Mouse (Mus musculus) cerebellum, adult (tissue): ENCODE data around the gene Gfpt2.
"Not testable (repeated sequence)": the region's sequence is repeated elsewhere in the genome, so short reads cannot be mapped to it uniquely, and the experiment has no call there.

Experiments used
- ATAC-seq: cut with Nextera tagmentation; 2 replicates; pipeline ENCODE4 v1.9.2; 2017; ENCODE audit warnings: mild to moderate bottlenecking, moderate library complexity, mixed read lengths; ENCODE audit not compliant: insufficient number of reproducible peaks, low FRiP score, low TSS enrichment

The Gfpt2 gene

DNA sequence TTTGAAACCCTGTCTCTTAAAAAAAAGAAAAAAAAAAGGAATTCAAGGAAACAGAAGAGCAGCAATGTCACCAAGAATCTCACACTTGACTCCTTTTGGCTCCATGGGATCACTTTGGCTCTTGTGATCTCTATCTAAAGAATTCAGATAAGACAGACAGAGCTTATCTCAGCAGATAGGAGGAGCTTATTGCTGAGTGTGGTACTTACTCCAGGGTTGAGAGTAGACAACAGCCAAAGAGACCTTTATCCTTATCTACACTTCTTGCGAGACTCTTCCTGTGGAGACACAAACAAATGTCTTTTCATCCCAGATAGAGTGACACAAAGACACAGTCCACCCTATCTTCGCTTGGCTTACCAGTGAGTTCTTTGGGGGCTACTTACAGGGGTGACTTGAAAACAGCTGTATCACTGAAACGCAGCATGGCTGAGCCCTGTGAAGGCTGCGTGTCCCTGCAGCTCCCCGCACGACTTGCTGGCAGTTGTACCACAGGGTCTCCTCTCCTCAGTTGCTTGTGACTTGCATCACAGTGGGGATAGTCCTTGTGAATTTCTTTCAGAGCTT is 12.1 kb upstream of the Gfpt2 start:
- no peak for ATAC-seq

DNA sequence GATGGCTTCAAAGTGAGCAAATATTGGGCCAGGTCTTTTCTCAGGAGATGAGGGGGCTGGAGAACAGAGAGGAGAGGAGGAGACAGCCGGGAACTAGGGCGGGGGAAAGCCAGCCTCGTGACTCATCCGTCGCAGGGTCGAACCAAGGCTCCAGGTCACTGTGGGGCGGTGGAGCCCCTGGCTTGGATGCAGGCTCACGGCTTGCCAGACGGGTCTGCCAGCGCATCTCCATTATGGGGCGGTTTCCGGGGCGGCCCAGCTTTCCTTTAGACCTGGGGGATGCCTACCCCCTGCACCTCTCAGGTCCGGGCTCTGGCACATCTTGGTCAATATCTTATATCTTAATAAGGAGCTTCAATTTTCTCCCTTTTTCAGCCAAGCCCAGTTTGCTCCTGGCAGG is 847 bp upstream of the Gfpt2 start:
- ATAC-seq = no peak

DNA sequence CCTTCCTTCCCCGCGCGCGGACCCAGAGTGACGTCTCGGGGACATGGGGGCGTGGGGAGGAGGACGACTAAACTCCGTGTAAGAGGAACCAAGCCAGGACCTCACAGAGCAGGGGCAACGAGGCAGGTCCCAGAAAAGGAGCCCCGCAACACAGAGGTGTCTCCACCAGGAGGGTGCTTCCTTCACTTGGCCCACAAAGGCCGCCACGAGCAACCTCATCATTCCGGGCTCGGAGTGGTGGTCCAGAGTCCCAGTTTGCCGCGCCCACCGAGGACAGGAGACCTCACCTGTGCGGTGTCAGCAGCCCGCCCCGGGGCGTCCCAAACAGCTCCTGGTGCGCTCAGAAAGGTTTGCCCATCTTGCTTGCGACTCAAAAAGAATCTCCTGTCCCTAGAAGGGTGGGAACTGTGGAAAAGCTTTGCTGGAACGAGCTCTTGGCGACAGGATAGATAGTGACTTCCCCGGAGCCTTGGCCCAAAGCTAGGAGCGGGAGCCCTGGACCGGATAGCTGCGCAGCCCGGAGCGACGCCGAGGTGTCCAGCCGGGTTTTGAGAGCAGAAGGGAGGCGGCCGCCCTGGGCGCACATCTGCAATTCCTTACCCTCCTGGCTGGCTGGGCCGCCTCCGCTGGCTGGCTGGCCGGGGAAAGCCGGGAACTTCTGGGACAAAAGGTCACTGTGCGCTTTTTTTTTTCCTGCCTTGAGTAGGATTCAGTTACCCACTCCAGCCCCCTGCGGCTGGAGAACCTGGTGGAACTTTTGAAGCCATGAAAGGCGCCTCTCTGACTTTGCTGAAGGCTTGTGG is 565 bp downstream of the Gfpt2 start:
- no peak for ATAC-seq

DNA sequence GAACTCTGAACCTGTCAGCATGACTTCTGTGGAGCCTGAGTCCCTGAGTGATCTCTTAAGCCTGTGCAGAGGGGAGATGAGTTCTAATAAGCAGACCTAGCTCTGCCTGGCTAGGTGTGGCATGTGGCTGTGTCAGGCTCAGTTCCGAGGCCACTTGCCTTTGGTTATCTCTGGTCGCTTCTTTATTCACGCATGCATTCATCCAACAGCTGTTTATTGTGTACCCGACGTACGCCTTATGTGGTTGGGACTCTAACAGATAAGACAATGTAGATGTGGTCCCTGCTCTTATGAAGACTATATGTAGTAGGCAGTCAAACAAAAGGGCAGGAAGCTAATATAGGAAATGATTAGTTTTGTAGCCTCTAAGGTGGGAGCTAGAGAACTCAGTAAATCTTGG is 5.0 kb downstream of the Gfpt2 start:
- no peak for ATAC-seq

DNA sequence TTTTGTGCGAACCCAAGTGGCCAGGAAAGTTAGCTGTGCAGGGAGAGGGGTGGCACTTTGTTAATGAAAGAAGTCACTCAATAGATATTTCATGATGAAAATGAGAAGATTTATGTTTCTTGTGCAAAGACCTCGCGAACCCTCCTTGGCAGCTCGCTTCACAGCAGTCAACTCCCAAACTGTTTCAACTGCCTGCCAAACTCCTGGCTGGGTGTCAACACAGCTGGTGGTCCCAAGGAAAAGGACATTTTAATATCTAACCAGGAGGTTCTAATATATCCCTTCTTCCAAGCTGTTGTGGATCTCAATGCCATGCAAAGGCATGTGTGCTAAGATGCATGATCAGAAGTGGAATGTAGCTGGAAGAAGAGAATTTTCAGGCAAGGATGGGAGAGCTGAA is 7.5 kb downstream of the Gfpt2 start:
- ATAC-seq = no peak

DNA sequence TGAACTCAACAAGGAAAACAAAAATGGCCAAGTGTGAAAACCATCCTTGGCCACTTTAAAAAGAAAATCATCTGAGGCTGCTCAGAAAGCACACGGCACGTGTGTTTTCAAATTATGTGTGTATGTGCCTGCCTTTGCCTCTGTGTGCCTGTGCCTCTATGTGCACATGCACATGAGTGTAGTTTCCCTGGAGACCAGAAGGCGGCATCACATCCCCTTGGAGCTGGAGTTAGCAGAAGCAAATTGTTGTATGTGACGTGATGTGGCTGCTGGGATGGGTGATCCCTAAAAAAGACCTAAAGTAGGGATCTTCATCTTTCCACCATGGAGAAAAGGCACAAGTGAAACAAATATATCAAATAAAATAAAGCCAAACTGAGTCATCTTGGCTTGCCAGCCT is 9.8 kb downstream of the Gfpt2 start:
- no peak for ATAC-seq

DNA sequence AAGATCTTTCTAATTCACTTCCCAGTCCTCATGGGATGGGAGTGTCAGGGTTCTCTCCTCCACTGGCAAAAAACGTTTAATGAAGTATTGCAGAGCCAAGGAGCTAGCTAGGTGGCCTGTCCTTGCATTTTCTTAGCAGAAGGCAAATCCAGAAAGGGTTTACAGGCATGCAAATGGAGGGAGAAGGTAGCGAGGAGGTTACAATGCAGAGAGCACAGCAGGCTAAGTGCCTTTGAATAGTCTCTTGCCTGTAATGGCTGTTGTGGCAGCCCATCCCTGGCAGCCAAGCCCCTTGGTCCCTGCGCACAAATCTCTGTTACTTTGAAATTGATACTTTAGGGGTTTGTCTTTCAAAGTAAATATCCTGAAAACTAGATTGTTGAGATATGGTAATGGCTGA is 12.2 kb downstream of the Gfpt2 start:
- ATAC-seq = no peak

DNA sequence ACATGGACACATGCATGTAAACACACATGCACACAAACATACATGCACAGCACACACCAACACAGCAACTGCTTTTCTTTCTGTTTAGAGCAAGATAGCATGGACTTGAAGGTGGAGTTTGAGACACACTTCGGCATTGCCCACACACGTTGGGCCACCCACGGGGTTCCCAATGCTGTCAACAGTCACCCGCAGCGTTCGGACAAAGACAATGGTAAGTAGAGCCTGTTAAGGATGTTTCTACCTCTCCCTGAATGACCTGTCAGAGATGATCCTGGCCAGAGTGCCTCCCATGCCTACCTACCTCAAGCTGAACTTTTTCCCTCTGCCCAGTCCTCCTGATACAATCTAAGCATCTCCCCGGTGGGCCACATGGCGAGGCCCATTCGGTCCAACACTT is 15.0 kb downstream of the Gfpt2 start:
- ATAC-seq = no peak

DNA sequence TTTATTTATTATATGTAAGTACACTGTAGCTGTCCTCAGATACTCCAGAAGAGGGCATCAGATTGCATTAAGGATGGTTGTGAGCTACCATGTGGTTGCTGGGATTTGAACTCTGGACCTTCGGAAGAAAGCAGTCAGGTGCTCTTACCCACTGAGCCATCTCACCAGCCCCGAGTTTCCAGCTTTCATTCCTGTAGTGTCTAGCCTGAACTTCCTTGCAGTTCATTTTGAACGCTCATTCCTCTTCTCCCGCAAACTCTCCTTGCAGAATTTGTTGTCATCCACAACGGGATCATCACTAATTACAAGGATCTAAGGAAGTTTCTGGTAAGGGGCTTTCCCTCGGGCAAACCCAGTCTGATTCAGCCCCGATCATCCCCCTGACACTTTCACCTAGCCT is 16.7 kb downstream of the Gfpt2 start:
- ATAC-seq = not testable (repeated sequence)

DNA sequence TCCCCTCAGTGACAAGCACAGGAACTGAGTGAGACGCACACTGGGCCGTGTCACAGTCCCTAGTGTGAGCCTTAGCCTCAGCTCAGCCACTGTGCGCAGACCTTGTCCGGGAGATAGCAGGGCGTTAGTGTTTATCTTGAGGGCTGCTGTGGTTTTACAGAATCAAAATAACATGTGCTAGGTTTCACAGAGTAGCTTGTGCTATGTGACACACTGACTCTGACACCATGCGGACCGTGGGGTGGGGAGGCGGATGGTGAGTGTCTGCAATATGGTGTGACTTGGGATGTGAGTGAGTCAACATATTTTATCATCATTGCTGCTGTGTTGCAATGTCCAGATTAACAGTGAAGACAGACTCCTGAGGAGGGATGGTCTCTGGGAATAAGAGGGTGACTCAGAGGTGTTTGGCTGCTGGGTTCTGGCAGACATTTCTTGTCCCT is 17.1 kb downstream of the Gfpt2 start:
- ATAC-seq = no peak

DNA sequence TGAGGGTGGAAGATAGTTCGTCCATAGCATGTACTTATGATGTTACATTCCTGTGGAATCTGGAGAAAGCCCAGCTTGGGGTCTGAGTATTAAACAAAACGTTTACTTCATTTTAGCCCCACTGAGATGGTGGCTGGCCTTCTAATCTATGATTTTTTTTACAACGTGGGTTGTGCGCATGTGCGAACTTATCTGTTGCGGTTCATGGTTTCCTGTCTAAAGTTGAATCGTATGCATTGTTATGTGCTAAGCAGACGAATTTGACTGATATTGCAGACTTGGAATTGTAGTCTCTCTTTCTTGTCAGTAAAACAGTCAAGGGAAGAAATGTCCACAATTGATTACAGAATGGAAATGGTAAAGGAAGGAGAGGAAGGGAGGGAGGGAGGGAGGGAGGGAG is 17.9 kb downstream of the Gfpt2 start:
- no peak for ATAC-seq

DNA sequence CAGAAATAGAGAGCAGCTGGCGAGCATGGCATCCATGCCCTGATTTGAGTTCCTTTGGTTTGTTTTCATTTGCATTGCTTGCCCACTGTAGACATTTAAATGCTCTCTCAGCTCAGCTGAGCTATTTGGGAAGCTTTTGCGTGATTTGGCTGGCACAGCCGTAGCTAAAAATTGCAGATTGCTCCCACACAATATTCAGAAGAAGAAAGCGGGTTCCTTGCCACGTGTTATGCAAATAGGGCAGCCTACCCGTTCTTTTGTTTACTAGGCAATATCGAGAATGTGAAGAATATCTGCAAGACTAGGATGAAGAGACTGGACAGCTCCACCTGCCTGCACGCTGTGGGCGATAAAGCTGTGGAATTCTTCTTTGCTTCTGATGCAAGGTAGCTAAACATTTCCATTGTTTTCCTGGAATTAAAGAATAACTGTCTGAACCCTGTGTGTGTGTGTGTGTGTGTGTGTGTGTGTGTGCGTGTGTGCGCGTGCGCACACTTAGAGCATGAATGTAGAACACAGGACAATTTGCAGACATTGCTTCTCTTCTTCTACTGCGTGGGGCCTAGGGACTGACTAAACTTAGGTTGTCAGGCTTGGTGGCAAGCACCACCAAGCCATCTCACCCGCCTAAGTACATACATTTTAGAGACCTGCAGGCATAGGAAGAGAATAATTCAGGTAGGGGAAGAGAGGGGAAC is 25.0 kb downstream of the Gfpt2 start:
- ATAC-seq = no peak

DNA sequence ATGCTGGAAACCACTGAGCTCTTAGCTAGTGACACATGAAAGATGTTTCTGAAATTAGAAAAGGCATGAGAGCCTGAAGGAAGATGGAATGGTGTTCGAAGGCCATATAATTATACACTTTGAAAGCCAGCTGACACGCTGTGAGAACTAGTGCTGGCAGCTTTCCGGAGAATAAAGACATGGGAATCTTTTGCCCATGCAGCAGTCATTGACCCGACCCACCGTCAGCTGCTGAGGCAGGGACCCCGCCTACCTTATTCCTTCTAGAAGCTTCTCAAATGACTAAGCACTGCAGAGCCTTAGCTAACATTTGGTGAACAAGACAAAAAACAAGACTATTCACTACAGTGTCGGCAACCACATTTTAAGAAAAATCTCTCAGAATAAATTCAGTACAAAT is 25.7 kb downstream of the Gfpt2 start:
- no peak for ATAC-seq

DNA sequence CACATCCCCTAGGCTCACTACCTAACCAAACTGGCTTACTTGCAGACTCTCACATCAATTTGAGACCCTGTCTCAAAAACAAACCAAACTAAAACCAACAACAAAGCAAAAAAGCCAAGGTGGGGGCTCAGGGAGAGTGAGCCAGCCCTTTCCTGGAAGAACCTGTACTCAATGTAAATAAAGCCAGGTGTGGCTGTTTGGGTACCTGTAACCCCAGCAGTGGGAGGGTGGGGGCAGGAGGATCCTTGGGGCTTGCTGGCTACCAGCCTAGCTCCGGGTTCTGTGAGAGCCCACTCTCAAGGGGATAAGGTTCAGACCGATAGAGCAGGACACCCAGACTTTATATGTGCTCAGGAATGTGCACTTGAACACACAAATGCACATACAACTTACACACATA is 26.9 kb downstream of the Gfpt2 start:
- no peak for ATAC-seq

DNA sequence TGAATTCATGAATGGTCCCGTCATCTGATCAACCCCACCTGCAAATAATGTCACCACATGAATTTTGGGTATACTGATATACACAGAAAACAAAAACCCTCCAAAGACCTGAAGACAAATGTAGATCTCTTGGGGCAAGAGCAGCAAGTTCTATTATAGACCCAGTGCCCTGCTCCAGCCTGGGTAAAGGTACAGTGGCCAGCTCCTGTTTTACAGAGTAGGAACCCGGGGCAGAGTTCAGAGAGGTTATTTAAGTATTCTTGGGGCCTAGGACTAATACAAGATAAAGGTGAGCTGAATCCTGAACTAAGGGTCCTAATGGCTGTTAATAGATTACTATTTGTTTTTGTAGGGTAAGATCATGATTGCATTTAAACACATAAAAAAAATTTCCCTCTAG is 27.6 kb downstream of the Gfpt2 start:
- ATAC-seq = no peak

DNA sequence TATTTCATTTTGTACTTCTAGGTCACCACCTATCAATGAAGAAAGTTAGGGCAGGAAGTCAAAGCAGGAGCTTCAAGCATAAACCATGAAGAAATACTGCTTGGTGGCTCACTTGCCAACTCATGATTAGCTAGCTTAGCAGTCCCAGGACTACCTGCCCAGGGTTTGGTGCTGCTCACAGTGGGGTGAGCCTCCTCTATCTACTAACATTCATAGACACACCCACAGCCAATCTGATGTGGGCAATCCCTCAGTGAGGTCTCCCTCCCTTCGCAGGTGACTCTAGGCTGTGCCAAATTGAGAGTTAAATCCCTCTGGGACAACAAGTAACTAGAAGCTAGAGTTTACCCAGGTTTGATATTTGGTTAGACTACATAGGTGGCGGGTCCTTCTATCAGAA is 28.4 kb downstream of the Gfpt2 start:
- no peak for ATAC-seq

DNA sequence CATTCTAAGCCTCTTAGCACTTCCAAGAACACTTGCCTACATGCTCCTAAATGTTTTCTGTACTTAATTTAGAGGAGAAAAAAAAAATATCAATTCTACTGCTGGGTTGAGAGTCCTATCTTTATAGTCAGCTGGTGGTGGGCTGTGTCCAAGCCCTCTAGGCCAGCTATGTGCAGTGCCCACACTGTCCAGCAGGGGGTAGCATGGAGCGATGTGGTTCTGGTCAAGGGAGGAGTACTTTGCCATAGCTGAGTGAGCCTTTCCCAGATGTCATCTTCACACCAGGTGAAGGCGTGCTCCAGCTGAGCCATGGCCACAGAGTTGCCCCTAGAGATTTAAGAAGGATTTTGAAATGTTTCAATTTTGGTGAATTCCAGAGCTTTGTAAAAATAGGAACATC is 30.9 kb downstream of the Gfpt2 start:
- no peak for ATAC-seq

DNA sequence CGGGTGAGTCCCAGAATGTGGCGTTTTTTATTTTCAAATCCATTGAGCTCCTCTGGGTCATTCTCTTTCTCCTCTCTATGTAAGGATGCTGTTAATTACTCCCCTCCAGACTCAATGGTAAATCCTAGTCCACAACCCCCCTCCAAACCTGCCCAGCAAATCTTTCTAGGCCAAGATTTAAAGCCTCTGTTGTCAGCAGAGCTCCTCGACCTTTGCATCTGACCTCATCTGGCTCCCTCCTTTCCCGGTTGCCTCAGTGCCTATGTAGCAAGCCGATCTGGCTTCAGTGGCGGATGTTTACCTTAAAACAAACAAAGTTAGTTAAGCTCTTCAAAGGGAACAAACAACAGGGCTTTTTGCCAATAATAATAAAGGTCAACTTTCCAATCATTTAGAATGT is 33.3 kb downstream of the Gfpt2 start:
- no peak for ATAC-seq

DNA sequence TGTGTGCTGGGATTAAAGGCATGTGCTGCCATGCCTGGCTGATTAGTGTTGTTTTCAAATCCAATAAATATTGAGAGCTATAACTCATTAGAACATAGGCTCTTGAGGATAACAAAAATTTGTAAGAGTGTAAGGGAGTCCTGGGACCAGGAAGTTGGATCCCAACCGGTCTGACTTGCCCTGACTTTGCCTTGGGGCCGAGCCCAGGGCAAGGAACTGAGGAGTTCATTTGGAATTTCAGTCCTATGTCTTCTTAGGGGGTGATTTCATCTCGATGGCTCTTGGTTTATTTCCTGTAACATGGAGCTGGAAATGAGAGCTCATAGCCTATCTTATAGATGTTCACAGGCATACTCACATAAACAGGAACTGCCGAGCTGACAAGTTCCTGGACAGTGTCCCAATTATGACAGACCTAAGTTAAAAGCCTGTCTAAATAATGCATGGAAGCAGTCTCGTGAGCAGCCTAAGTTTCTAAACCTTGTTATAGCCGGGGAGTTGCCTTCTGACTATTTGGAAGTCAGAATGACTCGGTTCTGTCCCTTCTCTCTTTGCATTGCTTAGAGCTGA is 35.3 kb downstream of the Gfpt2 start:
- ATAC-seq = no peak

DNA sequence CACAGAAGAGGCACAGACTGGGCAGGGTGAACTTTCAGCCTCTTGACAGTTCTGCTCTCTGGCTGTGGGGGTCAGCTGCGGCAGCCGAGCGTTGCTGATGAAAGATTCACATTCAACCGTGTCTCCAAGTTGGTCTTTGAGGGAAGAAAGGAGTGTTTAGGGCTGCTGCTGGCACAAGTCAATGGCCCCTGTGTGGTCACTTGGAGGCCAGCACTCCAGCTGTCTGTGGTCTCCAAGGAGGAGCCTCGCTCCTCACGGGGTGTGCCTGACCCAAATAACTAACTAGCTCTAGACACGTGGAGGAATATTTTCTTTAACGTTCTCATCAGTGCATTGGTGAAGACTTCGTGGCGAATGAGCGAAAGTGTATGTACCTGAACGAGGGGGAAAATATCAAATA is 38.0 kb downstream of the Gfpt2 start:
- ATAC-seq = no peak

DNA sequence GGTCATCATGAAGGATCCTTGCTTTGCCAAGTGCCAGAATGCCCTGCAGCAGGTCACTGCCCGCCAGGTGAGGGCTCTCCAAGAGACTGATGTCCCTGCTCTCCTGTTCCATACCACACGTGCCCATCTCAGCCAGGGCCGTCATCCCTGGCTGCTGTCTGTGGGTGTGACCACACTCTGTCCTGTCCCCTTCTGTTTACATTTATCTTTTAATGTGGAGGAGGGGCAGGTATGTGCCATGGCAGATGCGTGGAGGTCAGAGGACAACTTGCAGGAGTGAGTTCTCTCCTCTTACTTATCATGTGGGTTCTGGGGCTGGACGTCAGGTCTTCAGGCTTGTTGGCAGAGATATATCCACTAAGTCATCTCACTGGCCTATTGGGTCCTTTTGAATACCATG is 39.0 kb downstream of the Gfpt2 start:
- ATAC-seq = no peak
